Mouse (Mus musculus) spleen, postnatal 10 days (tissue): ENCODE measurements around the gene Pim1.
"Not testable (repeated sequence)": the region's sequence is repeated elsewhere in the genome, so short reads cannot be mapped to it uniquely, and the experiment has no call there.

Experiments
- DNase-seq, 2 experiments: peaks; one replicate each; pipeline ENCODE4 v3.0.0; 2021 to 2022; ENCODE audit warnings: low spot score in 2 of 2

Gene Pim1

DNA sequence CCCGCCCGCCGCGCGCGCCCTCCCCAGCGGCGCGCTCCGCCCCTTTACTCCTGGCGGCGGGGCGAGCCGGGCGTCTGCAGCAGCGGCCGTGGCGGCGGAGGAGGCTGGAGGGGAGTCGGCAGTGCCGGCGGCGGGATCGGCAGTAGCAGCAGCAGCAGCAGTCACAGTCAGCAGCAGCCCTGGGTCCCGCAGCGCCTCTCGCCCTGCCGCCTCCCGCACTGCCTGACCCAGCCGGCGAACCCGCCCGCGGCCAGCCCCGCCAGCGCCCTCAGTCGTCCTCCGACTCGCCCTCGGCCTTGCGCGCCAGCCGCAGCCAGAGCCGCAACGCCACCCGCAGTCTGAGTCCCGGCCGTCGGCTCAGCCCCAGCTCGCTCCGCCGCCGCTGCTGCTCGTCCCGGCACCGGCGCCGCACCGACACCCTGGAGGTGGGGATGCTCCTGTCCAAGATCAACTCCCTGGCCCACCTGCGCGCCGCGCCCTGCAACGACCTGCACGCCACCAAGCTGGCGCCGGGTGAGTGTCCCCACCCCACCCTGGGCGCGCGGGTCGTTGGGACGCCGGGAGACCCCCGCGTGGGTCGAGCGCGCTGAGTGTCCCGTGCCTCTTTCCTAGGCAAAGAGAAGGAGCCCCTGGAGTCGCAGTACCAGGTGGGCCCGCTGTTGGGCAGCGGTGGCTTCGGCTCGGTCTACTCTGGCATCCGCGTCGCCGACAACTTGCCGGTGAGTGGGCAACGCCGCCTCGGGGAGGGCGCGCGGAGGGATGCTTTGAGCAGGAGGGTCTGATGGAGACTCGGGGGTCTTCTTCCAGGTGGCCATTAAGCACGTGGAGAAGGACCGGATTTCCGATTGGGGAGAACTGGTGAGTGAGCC is at the start of gene Pim1:
Pim1 (plus strand) TSS at position 41 of the 869 bp plus-strand sequence.
- peak; percentile 77 to 90 for DNase-seq

DNA sequence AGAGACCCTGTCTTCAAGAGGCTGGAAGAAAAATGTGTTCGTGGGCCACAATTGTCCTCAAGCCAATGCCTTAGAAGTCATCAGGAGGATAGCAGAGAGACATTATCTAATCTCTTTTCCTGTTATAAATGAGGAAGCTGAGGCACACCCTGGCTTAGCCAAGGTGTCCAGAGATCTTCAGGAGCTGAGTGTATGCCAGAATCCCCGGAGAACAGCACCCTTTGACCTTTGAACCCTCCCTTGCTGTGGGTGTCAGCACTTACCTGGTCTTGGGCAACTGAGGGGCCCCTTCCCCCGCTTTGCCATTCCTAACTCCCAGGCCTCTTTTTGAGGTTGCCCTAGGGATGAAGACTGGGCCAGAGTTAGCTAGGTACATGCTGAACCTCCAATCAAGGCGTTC is 49.0 kb upstream of the Pim1 start:
- no peak for DNase-seq

DNA sequence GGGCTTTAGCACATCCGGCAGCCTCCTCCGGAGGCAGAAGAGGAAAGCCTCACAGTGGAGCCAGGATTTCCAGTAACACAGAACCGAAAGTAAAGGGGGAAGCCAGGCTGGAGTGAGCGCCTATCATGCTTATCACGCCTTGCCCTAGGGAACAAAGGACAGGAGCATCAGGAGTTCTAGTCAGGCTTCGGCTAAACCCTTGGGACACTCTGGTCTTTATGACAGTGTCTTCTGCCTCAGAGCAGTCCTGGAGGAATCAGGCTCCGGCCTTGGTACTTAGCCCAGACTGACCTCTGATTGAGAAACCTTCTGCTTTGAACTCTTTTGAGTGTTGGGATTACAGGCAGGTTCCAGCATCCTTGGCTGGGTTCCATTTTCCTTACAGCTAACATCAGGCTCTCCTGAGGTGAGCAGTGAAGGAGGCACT is 48.4 kb upstream of the Pim1 start:
- DNase-seq, result no peak

DNA sequence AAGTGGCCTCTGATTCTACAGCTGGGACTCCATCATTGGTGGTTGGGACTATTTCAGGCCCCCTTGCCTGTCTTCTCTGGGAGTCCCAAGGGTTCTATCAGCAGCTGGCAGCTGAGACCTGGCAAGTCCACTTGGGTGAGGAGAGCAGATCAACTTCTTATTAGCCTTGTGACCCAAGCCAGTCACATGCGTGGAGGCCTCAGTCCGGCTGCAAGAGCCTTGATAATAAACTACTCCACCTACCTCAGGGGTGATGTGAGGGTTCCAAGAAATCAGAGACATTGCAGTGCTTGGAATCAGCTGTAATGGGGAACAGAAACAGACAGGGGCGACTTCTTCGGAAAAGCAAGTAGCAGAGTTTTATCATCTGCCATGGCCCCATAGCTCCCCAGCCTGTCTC is 46.8 kb upstream of the Pim1 start:
- peak; percentile 50 to 72 for DNase-seq

DNA sequence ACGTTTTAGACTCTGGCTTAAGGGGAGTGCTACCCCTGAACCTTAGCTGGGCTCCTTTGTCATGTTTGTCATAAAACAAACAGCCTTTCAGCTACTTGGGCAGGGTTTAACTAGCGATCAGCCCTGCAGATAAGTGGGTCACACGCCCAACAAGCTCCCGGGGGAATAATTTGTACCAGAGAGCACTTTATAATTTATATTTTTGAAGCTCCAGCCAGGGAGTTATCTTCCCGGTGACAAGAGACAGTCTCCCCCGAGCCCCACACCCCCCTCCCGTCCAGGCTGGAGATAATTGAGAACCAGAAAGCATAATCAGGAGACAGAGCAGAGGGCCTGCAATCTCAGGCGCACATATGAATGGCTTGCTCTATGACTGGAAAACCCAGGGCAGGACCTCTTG is 45.5 kb upstream of the Pim1 start:
- no peak for DNase-seq

DNA sequence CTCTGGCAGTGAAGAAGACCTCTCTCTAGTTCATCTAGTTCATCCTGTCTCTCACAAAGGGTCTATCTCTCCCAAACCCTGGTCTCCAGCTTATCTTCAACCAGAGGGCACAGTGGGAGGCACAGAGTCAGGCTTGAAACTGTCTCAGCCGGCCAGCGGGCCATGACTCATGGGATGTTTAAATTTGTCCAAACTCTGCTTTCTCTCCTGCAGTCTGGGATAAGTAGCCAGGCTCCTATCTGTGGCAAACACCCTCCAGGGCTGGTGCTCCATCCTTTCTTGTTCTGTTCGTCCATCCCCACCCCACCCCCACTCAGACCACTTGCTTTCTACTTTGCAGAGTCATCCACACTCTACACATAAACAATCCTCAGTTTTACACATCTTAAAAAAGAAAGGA is 43.2 kb upstream of the Pim1 start:
- peak; percentile 51 to 86 for DNase-seq

DNA sequence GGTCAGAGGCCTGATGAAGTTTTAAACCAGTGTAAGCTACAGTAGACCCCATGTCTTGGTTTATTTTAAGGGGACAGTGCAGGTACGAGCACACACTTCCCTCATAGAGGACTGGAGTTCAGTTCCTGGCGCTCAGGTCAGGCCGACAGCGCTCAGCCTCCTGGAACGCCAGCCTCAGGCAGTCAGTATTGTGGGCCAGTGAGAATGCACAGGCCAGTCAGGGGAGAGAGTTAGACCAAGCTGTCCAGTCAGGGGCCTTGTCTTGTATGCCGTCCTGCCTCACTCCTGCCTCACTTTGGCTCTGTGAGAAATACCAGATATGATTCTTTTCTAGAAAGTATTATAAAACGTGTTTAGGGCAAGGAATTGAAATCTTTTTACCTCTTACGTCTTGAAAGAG is 42.5 kb upstream of the Pim1 start:
- DNase-seq, result no peak

DNA sequence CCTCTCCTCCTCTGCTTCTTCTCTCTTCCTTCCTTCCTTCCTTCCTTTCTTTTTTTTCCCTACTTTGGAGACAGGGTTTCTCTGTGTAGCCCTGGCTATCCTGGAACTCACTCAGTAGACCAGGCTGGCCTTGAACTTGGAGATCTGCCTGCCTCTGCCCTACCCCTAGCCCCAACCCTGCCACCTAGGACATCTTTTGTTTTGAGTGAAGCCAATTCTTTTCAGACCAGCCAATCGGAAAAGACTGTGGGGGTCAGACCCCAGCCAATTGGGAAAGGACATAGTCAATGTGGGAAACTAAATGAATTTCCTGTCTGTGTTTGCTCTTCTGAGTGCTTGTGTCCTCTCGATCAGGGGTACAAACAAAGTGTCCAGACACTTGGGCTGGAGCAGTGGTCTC is 42.0 kb upstream of the Pim1 start:
- no peak for DNase-seq

DNA sequence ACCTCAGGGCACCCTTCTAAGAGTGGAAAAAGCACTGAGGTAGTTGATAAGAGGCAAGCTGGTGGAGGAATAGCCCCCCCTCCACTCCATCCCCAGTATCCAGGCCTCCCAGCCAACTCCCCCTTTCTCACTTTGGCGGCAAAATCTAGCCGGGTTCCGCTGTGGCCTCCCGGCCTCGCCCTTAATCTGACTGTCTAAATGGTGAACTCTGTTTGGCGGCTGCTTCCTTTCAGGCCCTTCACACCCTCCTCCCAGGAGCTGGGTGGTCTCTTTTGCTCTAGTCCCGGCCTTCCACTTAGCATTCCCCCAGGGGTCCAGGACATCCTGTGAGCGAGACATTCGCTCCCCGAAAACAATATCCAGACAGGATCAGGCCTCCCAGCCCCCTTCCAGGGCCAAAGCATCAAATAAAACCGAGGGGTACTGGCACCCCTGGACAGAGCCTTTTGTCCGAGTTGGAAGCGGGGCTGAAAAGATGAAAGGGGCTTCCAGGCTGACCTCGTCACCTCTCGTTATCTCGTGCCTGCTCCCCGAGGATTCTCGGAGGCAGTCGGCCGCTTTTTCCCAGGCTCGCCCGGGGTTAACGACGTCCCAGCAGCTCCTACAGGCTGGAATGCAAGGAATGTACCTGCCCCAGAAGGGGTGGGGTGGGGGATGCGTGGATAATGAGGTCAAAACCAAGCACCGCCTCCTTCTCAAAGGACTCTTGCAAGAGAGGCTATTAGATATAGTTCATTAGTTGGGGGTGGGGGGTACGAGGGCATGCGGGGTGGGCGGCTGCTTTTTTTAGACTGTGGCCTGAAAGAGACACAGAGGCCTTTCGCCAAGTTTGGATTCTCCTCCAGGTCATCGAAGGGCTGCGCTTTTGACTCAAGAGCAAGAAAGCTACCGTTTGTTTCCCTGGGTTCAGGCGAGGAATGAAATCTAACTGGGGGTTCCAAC is 39.4 kb upstream of the Pim1 start:
- no peak for DNase-seq

DNA sequence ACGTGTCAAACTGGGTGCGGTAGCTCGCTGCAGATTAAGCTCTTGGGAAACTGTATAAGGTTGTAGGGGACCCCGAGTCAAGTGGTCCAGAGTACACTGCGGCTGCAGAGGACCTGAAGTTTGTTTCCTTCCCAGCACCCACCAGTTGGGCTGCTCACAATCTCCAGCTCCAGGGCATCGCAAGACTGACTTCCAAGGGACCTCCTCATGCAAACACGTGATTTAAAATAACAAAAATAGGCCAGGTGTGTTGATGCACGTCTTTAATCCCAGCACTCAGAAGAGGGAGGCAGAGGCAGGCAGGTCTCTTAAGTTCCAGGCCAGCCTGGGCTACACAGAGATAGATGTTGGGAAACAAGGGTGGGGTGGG is 38.7 kb upstream of the Pim1 start:
- no peak for DNase-seq

DNA sequence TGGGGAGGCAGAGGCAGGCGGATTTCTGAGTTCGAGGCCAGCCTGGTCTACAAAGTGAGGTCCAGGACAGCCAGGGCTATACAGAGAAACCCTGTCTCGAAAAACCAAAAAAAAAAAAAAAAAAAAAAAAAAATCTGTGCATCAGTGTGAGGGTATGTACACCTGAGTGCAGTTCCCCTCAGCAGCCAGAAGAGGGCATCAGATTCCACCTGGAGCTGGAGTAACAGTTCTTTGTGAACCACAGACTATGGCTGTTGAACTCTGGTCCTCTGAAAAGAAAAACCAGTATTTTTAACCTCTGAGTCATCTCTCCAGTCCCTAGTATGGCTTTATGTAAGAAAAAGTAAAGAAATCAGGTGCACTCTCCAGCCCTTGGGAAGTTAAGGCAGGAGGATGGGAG is 36.4 kb upstream of the Pim1 start:
- DNase-seq, result not testable (repeated sequence)

DNA sequence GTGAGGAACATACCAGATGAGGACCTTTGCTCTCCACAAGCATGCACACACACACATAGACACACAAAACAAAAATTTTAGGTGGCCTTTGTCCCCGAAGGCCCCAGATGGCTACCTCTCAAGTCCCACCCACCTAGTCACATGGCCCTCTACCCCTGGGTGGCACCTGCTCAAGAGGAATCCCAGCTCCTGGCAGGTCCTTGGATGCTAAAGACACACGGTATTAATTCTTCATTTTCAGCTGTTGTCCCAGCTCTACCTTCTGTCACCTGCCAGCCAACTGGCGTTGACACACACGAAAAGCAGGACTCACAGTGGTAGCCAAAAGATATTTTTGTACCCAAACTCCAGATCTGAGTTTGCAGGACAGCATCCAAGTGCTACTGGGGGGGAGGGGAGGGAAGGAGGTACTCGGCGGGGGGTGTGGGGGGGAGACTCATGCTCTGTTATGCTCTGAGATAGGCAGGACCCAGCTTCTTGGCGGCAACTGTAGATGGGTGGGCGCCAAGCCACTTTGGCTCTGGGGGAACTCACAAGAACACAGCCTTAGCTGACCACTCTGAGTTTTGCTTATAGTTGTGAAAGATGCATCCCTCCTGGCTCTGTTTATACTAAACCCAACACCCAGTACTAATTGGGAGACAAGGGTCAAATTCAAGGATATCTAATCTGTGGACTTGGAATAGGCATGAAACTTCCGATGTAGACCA is 35.0 kb upstream of the Pim1 start:
- DNase-seq, result no peak

DNA sequence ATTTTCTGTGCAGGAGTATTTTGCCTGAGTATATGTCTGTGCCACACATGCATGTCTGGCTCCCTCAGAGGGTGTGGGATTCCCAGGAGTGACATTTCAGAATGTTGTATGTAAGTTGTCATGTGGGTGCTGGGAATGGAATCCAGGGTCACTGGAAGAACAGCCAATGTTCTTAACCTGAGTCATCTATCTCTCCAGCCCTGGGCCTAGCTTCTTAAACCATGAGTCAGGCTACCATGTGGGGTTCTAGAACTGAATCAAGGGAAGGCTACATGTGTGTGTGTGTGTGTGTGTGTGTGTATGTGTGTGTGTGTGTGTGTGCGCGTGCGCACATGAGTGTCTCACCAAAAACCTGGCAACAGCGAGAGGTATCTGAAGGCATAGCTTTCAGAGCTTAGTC is 34.1 kb upstream of the Pim1 start:
- DNase-seq, result no peak

DNA sequence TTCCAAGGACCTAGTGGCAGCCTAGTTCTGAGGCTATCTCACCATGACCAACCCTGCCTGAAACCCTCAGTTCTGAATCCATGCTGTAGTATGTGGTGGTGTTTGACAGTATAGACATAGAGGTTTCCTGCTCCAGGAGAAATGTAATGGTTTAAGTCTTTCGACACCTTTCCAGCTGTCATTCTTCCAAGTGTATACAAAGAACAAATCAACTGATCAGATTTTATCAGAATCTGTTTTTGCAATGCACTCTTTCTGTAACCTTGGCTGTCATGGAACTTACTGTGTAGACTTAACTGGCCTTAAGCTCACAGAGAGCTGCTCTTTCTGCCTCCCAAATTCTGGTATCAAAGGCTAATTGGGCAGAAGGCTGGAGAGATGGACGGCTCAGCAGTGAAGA is 33.6 kb upstream of the Pim1 start:
- DNase-seq, result no peak

DNA sequence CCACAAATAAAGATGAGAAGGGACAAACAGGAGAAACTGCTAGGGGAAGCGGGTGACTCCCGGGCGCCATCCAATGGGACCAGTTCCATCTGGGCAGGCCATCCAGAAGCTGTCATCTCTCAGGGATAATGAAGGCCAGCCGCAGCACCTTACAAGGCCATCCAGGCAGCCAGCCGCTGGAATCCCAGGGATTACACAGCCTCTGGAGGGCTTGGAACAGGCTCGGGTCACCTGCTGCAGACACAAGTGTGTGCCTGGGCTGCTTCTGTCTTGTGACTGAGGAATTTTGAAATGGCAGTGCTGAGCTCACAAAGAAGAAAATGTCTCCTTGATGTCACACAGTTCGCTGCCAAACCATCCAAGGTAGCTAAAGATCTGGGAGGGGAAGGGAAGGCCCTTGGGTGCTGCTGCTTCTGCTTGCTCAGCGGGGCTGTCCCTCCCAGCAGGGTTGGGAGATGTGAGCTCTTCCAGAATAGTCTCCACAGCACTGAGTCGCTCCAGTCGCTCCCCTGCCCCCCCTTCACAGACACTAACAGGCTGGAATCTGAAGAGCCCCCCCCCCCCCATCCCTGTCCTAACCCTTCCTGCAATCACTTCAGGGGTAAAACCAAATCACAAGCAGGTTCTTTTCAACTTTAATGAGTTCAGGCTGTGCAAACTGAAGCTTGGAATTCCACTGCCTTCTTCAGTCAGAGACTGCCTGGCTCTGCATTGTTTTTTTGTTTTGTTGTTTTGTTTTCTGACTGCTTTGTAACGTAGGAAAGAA is 32.6 kb upstream of the Pim1 start:
- no peak for DNase-seq

DNA sequence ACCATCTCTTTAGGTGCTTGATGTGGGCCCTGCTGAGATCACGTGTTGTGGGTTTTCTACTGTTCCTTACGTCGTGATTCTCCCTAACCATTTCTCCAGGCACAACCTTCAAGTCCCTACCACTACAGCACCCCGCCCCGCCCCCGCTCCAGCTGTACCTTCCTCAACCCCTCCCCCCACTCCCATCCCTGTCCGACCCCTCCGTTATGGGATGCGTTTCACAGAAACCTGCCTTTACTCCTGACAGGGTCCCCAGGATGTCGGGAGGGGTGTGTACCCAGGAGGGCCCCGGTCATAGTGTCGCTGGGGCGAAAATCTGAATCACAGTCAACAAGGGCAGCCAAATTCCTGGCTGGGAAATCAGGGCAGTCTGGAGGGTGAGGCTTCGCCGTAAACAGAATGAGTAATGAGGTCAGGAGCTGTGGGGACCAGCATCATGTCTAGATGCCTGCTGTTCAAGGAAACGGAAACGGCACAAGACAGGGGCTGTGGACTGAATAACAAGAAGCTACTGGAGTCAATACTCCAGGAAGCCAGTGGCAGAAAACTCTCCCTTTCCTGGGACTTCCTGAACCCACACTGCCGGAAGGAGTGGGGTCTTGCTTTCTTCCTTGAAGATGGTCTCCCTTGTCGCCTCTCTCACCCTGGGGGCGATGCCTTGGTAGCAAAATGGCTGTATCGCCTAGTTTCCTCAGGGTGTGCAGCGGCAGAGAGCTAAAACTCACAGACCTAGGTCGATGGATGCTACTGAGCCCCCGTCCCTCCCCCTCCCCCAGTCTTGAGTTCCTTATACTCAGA is 31.0 kb upstream of the Pim1 start:
- DNase-seq, result no peak

DNA sequence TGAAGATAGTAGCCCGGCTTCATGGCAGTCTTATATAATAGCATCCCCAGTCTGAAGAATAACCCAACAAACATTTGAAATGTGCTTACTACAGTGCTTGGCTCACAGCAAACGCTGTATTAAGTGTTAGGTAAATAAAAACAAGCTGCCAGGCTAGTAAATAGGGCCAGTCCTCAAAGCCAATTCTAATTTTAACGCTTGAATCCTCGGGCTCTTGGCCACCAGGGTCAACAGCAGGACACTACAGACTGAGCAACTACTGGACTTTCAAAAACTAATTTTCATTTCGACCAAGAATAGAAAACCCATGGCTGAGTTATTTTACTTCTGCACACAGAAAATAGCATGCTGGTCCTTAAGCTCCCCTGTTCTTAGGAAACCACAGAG is 30.4 kb upstream of the Pim1 start:
- no peak for DNase-seq

DNA sequence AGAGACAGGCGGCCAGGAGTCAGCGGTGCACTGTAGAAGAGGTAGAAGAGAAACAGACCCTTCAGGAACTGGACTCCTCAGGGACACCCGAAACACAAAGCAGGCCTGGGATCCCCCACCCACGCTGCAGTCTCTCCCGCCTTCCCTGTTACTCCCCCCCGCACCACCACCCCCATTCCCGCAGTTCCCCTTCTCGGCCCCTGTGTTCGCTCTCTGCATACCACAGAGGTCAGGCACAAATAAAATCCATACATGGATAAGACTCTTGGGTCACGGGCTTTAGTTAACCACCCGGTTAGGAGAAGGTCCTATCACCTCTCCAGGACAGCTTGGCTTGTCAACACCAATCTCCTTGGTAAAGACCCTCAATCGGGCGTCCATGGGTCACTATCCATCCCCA is 26.9 kb upstream of the Pim1 start:
- no peak for DNase-seq

DNA sequence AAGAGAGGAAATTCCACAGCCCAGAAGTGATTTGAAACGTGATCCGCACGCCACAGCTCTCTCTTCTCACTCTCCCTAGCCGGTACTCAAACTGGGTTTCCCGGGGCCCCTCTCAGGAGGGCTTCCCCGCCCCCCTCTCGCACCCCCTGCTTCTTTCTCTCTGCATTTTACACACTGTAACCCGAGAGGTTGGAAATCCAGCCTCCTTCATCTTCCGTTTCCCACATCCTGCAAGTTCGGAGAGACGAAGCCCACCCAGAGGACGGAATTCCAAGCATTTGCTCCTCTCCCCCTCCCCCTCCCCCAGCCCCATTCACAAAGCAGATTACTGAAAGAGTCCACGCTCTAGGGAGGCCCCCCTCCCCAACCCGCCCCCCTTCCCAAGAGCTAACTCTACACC is 26.5 kb upstream of the Pim1 start:
- no peak for DNase-seq

DNA sequence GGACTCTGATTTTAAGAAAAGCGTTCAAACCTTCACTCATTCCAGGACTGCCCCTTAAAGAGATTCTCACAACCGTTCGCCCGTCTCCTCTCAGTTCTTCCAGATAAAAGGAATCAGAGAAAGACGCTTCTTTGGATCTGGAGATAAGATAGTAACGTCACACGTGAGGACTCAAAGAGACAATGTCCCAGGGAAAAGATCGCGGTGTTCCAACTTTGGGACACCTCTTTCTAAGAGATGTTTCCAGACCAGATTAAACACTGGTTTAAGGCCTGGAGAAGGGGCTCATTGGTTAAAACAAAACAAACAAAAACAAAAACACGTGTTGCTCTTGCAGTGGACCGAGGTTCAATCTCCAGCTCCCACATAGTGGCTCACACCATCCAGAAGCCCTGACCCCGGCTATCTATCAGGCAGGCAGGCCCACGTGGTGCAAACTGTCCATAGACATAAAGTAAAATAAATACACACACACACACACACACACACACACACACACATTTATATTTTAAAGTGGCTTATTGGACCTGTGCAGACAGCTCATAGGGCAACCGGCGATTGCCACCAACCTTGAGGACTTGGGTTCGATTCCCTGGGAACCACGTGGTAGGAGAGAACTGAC is 25.9 kb upstream of the Pim1 start:
- no peak for DNase-seq
